Mouse (Mus musculus) cerebellum, adult 2 months (tissue): ENCODE results near the gene Cpeb1.

Source experiments
- CTCF ChIP-seq: fragments of 200-500 bp; IDR thresholded peaks from 2 replicates; pipeline ENCODE4 v1.5.1; 2011; ENCODE audit warnings: low read depth, mild to moderate bottlenecking, control low read depth, low read length, moderate library complexity, borderline replicate concordance; ENCODE audit not compliant: insufficient read depth
- POLR2A ChIP-seq: fragments of 200-500 bp; IDR thresholded peaks from 2 replicates; pipeline ENCODE4 v1.6.1; 2011; ENCODE audit warnings: low read length, control low read depth, borderline replicate concordance; ENCODE audit not compliant: insufficient read depth

DNA sequence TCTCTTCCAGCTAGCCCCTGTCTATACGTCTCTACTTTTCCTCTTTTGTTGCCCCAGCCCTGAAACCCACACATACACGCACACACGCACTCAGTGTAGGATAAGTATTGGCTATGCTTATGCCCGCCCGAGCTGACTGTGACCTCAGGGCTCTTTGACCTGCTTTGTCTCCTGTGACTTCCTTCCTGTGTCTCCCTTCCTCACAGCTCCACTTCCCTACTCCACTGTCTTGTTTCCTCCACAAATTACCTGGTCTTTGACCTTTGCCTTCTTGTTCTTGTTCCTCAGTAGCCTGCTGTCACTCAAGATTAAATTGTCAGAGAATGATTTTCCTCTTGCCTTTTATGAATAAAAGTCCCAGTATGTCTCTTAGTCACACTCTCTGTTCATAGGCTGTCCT is 151.2 kb downstream of the Cpeb1 start:
- TF ChIP-seq CTCF (no peak), POLR2A (no peak)
